Mouse (Mus musculus) embryo, embryonic 10 days (tissue): ENCODE data around the gene 4632433K11Rik.
"Not testable (repeated sequence)": the region's sequence is repeated elsewhere in the genome, so short reads cannot be mapped to it uniquely, and the experiment has no call there.

Experiments used
- DNase-seq: peaks from one replicate; pipeline ENCODE4 v3.0.0-alpha.2; 2015; ENCODE audit warnings: low spot score

4632433K11Rik gene

DNA sequence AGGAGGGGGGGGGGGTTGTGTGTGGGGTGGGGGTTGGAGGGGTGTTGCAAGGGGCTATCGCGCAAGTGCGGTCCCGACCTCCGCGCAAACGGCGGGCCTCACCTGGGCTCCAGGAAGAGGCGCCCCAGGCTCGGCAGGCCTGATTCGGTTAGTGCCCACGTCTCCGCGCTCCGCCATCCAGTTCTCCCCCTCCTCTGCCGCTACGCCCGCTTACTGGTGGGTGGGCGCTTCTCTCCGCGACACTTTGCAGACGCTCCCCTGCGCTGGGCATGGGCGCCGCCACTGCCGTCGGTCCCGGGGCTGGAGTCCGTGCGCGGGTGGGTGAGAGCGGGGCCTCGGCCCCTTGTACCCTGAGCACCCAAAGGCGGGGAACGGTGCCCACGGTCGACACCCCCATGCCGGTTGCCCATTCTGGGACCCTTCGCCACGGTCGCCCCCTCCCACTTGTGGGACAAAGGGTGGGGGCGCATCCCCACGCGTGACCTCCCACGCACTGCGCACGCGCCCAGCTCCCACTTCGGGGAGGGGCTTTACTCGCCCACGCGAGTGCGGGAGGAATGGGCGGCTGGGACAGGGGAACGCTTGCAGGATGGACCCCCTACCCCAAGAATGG, 22.8 kb downstream of the 4632433K11Rik start:
- DNase-seq = peak; percentile 36

DNA sequence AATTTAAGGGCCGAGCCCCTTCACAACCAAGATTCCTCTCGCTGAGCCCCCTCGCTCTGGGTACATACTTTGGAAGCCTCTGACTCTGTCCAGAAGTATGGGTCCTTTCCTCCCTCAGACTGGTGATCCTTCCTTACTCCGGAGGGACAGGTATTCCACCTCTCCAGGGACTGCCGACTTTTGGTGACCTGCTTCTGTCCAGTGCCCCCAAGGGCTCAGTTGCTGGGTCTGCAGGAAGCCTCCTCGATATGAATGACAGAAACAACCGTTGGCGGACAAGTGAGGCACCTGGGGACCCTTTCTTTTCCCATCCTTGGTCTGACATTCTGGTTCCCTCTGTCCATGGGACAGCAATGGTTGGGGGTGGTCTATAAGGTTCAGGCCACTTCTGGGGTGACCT, 23.5 kb downstream of the 4632433K11Rik start:
- no peak for DNase-seq

DNA sequence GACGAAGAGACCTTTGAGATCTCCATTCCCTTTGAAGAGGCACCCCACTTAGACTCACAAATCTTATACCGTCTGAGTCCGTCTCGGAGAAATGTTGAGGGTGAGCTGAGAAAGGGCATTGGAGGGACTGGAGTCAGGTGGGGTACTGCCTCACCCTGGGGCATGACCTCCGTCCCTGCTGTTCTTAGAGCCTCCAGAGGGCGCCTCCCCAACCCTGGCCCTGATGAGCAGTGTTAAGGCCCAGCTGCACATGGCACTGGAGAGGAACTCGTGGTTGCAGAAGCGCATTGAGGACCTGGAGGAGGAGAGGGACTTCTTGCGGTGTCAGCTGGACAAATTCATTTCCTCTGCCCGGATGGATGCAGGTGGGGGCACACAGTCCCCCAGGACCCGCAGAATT, 23.9 kb downstream of the 4632433K11Rik start:
- peak; percentile 52 for DNase-seq

DNA sequence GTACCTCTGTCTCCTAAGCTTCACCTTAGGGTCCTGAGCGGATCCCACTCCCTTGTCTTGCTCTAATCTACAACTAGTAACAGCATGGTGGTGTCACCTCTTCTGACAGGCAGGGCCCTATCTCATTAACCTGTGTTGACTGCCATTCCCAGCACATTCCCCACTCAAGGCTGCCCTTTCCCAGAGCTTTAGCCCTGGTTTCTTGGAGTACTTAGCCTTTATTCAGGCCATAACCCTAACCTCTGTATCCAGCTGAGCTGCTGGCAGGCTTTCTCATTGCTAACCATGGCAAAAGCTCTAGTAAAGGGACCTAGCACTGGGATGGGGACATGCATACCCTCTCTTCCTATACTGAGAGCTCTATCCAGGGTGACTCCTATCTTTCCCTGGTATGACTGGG, 24.7 kb downstream of the 4632433K11Rik start:
- no peak for DNase-seq

DNA sequence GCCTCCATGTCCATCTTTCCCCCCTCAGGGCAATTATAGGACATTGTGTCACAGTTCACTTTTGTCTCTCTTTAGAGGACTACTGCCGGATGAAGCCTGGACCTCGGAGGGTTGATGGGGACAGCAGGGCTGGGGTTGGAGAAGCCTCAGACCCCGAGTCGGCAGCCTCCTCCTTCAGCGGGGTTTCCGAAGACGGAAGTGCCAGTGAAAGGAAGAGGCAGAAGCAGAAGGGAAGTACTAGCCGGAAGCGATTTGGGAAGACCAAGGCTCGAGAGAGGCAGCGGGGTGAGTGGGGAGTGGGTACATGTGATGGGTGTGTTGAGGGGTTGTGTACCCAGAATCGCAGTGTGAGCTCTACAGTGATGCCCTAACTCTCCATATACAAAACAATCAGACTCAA, 25.5 kb downstream of the 4632433K11Rik start:
- no peak for DNase-seq

DNA sequence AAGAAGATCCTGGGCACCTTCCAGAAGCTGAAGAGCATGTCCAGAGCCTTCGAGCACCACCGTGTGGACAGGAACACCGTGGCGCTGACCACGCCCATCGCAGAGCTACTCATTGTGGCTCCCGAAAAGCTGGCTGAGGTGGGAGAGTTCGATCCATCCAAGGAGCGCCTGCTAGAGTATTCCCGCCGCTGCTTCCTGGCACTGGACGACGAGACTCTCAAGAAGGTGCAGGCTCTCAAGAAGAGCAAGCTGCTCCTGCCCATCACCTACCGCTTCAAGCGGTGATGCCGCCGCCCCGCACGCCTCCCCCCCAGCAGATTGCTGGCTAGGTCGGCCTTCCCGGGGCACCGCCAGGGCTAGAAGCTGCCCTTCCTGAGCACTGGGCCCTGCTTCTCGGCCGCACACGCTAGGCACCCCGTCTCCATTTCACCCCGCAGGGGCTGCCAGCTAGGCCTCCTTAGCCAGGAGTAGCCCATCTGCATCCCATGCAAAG, 26.4 kb downstream of the 4632433K11Rik start:
- peak; percentile 95 for DNase-seq

DNA sequence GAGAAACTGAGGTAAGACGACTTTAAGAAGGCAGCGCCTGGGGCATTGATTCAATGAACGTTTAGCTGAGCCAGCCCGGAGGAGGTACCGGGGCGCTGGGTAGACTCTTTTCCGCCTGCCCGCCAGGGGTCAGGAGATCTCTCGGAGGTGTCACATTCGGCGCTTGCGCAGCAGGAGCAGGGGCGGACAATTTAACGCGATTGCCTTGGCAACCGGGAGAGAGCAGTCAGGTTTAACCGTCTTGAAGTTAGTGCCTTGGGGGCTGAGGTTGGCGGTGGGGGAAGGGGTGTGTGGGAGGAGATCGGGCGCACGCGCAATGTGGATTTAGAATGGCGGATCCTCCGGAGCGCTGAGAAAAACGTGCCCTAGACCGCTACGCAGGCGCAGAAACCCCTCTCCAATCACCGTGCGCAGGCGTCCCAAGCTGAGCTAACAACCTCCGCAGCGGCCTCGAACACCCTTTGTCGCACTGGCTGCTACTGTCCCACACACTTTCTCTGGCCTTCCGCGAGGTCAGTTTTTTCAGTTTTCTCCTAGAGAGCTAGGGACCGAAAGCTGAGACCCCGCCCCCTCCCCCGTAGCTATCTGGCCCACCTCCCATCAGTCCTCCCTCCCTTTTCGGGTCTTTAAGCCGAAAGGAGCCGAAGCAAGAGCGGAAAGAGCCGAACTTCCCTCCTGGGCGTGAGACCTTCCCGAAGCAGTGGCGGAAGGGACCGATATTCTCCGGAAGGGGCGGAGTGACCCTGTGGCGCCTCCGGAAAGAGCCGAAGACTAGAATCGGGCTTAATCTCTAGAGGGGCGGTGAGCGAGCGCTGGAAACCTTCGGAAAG, 27.2 kb downstream of the 4632433K11Rik start:
- peak; percentile 99 for DNase-seq

DNA sequence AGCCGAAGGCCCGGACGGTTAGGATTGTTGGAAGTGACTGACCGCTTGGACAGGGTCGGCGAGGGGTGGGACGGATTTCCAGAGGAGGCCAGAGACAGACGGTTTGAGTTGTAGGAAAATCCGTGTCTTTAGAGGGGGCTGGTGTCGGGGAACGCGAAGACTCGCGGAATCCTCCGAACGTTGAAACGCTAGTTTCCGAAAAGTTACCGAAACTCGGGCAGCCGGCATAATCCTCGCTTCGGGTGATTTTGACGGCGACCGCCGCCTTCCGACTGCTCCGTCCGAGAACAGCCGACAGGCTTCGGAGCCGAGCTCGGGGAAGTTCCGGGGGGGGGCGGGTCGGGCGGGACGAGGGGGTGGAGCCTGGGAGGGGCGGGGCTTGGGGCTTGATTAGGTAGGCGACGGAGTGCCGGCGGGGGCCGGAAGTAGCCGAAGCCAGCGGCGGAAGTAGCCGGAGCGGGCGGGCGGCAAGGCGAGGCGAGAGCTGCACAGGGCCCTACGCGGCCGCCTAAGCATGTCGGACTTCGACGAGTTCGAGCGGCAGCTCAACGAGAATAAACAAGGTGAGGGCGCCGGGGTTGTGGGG, 27.9 kb downstream of the 4632433K11Rik start, which contains the start of gene U2af2:
Gene U2af2, plus strand, starts transcription at position 370 of the 586 bp plus-strand sequence.
- DNase-seq = peak; percentile 88

DNA sequence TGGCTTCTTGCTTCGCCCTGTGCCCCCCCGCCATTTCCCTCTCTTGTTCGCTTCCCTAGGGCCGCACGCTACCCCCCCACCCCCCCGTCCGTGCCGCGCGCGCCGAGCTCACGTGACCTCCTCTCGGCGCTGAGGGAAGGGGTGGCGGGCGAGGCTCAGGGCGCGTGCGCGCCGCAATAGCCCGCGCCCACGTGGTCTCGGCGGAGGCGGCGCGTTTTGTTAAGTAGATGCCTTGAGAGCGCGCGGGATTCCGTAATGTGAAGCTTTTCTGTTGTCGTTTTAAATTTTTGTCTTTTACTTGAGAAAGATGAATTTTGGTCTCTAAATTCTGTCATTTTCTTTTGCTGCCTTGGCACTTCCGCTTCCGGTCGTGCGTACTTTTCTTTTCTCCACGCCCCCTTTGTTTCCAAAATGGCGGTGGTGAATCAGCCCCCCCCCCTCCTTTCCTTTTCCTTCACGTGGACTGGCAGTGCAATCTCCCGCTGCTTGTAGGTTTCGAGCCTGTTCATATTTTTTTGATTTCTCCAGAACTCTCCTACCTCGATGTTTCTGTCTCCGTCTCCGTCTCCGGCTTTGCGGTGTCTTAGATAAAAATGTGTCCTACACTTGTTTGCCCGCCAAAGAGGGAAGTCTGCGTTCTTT, 28.6 kb downstream of the 4632433K11Rik start:
- DNase-seq = peak; percentile 90

DNA sequence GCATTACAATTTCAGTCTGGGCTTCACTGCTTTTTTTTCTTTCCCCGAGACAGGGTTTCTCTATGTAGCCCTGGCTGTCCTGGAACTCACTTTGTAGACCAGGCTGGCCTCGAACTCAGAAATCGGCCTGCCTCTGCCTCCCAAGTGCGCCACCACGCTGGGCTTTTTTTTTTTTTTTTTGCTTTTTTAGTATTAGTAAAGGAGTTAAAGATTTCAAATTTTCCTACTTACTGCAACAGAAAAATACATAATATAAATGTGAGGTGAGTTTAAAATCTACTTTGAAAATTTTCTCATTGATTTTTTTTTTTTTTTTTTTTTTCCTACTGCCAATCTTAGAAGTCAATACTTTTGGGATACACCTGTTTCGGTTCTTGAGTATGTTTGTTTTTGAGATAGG, 31.0 kb downstream of the 4632433K11Rik start:
- DNase-seq = no peak

DNA sequence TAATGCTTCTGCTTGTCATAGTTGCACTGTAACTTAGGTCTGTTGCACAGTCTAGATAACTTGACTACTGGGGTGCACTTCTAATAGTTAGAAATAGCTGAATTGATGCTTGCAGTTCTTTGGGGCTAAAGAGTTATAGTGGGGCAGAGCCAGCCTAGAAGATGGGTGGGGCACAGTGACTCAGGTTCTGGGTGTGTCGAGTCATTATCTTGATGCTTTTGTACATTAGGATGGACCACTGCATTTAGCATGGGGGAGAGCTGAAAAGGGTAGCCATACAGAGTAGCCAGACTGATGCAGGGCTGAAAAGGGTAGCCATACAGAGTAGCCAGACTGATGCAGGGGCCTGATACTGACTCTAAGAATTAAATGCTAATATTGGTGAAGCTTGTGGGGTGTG, 39.7 kb downstream of the 4632433K11Rik start:
- no peak for DNase-seq

DNA sequence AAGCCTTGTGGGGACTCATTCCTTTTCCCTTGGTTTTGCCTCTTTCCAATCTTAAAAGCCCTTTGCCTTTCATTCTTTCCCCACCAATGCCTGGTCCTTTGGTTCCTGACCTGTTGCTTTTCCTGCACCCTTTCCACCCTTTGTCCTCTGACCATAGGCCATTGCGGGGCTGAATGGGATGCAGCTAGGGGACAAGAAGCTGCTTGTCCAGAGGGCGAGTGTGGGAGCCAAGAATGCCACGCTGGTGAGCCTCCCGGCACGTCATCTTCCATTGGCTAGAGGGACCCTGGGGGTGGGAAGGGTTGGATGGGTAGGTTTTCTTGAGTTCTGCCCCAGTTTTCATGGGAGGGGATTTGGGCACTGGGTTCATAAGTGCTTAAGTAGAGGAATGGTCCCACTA, 41.1 kb downstream of the 4632433K11Rik start:
- DNase-seq = no peak

DNA sequence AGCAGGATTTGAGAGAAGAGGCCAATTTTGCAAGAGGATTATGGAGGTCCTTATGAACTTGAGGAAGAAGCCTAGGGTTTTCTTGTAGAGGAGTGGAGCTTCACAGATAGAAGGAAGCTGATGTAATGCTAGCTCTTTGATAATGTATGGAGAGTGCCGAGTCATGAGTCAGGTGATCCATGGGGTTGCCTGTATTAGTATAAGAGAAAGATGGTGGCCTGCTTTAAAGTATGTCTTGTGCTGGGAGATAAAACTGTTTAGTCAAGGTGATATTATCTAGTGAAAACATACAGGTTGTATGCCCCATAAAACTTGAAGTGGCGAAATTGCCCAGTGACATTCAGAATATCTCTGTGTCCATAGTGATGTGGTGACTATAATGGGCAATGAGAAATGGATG, 43.0 kb downstream of the 4632433K11Rik start:
- no peak for DNase-seq

DNA sequence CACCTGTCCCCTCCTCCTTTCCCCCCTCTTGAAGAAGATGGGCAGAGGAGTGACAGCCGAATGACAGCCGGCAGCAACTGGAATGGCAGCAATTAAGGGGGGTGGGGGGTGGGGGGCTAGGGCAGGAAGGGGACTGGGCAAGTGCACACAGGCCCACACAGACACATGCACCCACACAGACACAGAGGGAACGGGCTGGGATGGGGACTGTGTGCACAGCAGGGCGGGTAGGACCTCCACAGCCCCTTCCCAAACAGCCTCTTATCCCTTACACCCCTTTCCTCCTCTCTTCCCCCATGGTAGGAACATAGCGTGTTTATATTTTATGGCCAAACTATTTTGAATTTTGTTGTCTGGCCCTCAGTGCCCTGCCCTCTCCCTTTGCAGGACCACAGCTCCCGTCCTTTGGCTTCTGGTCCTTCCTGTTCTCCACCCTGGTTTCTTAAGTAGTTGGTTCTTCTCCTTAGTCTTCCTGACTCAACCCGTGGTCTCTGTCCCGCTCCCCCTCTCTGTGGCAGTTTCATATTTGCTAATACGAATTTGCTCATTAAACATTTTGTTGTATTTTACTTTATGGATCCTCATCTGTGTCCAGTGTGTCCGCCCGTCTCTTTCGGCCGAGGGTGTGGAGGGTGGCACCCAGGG, 45.6 kb downstream of the 4632433K11Rik start:
- DNase-seq = not testable (repeated sequence)

DNA sequence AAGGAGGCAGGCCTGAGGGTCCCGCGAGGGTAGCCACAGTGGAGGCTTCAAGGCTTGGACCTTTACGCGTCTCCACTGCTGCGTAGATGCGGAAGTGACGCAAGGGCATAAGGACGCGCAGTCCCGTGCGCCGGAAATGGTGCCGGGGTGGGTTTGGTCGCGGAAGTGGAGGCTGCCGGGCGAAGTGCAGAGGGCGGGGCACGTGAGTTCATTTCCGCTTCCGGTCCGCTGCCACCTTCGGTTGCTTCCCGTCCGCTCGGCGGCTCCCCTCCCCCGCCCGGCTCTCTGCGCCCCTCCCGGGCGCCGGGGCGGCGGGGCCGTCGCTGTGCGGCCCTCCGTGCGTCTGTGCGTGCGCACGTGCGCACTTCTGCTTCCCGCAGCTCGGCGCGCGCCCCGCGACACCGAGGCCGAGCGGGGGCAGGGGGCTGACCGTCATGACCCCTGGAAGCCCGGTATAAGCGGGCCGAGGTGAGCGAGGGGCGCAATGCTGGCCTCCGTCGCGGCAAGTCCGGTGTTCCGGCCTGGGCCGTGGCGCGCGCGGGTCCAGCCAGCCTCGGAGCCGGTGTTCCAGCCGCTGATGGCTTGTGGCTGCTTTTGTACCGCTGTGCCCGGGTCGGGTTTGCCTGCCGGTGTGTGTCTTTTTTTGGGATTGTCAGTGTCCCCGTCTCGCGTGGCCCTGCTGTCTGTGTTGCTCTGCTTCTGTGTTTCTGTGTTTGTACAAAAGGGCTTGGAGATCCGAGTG, 46.3 kb downstream of the 4632433K11Rik start, which contains the start of gene Epn1:
Gene Epn1, plus strand, starts transcription at position 226 of the 742 bp plus-strand sequence.
- peak; percentile 99 for DNase-seq

DNA sequence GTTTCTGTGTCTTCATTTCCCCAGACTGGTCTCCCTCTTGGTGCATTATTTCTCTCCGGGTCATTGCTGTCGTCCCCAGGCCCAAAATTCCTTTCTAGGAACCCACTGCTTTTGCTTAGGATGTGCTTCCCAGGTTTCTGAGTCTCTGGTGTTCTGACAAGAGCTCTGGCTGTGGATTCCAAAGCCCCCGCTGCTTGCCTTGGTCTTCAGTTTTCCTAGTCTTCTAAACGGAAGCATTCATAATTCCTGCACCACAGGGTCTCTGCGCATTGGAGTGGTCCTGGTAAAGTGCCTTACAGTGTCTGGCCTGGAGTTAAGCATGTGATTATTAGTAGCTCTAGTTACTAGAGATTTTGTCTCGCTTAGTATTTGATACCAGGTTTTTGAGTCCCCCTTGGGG, 46.9 kb downstream of the 4632433K11Rik start:
- DNase-seq = no peak

DNA sequence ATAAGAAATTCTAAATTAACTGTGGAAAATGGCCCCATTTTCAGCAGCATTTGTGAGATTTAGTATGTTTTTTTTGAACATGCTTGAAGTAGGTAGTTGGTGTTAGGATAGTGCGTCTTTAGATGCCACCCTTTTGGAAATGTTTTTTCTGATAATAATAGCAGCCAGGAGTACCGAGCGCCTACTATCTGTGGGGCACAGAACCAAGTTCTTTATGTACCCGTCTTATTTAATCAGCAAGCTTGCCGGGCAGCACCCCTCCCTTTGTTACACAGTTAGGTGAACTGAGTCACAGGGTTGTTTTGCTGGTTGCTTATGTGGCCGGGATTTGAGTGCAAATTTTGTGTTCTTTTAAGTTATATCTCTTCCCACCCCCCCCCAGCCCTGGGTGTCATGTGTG, 47.3 kb downstream of the 4632433K11Rik start:
- DNase-seq = no peak

DNA sequence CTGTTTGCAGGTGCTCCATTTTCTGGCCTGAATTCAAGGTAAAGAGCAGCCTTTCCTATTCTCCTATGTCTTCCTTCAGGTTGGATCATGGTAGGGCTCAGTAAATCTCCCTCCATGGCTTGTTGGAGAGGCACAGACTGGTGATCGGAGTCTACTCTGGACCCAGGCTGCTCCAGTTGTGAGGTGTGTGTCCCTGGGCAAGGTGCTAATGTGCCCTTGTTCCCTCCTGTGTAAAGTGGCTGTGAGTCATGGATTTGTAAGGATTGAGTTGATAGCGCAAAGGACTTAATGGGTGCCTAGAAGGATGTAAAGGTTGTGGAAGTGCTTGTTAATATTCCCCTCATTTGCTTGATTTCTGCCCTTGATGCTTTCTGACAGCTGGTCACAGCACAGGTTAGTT, 48.0 kb downstream of the 4632433K11Rik start:
- no peak for DNase-seq

DNA sequence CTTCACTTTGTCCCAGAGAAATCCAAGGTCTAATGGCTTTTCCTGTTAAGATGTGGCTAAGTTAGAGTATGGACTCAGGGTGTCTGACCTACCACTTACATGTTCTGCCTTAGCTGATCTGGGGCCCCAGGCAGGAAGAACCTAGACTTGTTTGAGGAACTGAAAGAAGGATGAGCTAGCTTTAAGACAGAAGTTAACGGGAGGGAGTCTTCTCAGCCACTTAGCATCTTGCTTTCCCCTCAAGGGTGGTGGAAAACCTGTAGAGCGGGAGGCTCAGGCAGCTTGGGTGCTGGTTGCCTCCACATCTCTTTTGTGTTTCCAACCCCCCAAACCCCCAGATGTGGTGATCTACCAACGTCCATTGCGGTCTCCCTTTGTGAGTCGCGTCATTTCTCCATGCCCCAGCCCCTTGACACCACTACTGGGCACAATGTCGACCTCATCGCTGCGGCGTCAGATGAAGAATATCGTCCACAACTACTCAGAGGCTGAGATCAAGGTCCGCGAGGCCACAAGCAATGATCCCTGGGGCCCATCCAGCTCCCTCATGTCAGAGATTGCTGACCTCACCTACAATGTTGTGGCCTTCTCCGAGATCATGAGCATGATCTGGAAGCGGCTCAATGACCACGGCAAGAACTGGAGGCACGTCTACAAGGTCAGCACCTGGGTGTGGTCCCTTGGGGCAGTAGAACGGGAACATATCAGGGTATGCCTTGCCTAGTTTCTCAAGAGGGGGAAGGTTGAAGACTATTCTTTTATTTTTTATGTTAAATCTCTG, 49.6 kb downstream of the 4632433K11Rik start:
- no peak for DNase-seq
